Mouse (Mus musculus): Measurements from ENCODE around the gene Gm49387.

The Gm49387 gene

DNA sequence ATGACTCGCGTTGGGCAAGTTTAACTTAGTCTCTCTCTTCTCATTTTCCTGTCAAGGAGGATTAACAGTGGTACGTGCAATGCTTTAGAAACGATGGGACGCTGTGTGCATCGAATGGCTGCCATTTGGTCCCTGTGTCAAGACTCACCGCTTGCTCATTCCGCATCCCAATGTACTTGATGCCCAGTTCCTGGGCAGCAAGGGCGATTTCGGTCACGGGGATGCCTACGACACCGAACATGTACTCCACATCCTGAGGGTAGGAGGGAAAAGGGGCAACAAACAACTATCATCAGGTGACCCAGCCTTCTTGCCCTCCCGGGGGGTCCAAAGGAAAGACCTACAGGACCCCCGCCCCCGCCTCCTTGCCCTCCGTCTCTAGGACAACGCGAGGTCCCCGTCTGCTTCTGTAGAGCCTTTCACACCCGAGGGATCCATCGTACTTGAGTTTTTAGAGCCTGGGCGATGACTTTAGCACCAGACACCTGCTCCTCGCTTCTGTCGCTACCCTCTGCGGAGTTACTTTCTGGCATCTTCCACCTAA, at the start of gene Gm49387:
Gm49387 (minus strand) TSS at position 533 of the 544 bp plus-strand sequence.
- no peak for DNase-seq (ENCODE audit: extremely low spot score, low read depth, low spot score)

DNA sequence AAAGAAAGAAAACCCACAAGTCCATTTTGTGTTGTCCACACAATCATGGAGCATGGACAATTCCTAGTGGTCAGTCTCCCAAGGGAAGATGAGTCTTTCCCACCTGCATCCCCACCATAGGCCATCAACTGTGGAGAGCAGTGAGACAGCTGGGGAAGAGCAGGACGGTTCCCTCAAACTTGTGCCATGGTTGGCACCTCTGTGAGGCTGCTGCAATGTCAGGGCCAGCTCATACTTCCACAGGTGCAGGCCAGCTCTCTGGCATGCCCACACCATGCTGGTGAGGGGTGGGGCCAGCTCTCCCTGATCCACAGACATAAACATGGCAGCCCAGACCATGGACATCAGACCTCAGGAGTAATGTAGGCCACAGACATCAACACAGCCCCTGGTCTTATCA, 45.6 kb upstream of the Gm49387 start:
- DNase-seq (ENCODE audit: extremely low spot score, low read depth, low spot score) = no peak

DNA sequence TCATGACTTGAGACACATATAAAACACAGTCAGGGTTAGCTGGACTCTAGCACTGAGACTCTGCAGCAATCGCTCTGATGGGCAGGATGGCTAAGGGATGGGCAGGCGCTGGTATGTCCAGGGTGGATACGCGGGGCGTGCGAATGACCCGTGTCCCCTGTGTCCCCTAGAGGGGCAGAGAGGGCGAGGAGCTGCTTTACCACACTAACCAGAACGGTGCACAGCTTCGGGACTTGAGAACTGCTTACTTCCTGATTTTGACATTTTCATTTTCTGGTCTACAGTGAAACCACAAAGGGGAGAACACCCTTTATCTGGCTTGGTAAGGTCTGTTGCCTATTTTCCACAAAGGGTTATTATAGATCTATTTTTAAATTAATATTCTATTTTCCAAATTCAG, 45.0 kb upstream of the Gm49387 start:
- DNase-seq (ENCODE audit: extremely low spot score, low read depth, low spot score) = no peak

DNA sequence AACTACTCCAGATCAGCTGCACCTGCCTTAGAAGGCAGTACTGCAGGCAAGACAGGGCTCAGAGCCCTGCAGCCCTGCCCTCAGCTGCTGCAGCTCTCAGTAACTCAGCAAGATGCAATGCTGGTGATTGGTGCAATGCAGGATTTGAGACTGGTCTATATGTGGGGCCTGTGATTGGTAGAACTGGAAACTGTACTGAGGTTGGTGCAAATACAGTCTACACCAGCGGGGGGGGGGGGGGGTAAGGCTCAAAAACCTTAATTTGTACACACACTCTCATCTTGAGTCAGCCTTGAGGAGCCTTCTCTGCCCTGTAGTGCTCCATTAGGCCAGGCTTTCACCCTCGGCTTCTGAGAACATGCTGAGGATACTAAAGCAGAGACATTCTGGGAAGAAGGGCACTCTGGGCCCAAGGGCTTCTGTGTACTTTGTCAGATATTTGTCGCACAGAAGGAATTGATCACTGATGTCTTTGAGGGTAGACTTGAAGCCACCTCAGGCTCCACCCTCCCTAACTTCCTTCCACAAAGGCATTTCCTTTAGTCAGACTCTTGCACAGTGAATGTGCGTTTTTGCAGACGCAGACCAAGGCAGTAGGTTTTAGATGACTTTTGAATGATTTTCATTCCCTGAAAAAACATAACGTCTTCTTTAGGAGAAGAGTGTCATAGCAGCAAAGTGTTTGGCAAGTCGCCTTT, 43.8 kb upstream of the Gm49387 start:
- no peak for DNase-seq (ENCODE audit: extremely low spot score, low read depth, low spot score)

DNA sequence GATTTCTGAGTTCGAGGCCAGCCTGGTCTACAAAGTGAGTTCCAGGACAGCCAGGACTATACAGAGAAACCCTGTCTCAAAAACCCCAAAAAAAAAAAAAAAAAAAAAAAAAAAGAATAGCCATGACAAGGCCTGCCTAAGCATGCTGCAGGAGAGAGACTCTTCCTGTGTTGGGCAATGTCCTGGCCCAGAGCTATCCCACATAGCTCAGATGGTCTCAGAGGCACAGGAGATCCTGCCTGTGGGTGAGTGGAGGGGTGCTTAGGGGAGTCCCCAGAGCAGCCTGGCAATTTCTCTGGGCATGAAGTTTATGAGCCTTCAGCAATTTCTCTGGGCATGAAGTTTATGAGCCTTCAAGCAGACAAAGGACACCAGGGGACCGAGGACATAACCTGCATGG, 42.9 kb upstream of the Gm49387 start:
- DNase-seq (ENCODE audit: extremely low spot score, low read depth, low spot score) = no peak

DNA sequence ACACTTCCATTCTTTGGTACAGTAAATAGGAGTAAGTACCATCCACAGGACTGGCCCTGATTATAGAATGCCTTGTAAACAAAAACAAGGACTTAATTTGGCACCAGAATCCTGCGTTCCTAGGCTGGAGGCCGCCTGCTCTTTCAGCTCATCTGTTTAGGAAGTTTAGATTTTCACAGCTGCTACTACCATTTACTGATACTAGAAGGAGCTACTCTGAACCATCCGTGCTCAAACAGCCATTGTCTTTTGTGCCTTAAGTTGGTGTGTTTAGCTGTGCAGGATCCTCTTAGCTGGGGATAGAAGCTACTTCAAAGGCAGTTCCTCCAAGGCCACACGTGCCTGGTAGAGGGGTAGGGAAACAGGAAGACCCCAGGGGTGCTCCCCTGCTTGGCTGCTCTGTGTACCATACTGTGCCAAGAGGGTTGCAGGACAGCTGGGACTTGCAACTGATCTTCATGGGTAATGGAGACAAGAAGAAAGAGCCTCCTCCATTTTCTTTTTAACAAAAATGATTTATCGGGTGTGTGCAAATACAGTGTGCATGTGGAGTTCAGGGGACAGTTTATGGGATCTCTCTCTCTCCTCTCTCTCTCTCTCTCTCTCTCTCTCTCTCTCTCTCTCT, 41.4 kb upstream of the Gm49387 start:
- no peak for DNase-seq (ENCODE audit: extremely low spot score, low read depth, low spot score)

DNA sequence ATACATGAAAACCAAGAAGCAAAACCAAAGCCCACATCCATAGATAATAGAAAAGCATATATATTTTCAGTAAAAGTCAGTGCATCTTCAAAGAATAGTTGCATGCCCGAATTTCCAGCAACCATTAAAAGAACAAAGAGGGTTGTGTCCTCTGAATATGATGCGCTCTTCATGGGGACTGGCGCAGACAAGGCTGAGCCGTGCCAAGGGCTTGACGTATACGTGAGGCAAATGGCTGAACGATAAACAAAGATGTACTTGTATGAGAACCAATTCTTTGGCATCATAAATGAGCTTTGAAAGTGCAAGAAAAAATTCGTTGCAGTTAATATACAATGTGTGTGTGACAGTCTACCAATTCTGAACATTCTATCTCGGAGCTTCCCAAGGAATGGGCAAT, 40.6 kb upstream of the Gm49387 start:
- no peak for DNase-seq (ENCODE audit: extremely low spot score, low read depth, low spot score)

DNA sequence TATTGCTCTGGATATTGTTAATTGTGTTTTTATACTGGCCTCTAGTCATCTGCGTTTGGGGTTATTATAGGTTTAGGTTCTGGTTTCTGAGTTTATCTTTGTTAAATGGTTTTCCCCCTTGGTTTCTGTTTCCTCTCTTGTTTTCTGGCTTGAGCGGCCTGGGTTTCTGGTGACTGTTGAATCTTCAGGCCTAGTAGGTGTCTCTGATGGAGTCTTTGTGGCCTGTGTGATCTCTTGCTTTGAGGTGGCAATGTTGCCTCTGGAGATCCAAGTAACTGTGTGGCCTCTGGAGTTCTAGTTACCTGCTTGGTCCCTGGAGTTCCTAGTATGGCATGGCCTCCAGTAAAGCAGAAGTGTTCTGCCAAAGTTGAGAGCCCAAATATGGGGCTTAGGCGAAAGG, 40.0 kb upstream of the Gm49387 start:
- no peak for DNase-seq (ENCODE audit: extremely low spot score, low read depth, low spot score)

DNA sequence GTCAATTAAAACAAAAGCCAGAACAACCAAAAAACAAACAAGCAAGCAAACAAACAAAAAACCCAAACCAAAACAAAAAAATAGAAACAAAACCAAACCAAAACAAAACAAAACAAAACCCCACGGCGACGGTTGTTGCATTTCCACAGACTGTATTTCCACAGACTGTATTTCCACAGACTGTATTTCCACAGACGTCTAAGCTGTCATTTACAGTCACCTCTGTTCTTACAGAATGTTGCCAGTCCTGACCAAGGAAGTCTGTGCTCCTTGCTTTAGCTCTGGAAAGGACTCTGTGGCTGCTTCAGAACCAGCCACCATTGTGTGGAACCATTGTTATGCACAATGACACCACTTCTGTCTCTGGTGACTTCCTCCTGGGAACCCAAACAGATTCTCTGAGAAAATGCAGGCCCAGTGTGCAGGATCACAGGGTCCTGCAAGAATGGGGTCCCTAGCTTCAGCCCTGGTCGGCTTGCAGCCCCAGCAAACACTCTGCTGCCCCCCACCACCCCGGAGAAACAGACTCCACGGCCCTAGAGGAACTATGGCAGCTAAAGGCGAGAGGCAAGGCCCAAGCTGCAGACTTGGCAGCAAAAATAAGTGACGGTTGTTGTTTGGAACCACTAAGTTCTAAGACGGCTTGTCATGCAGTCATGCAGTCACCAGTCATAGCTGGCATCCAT, 31.1 kb upstream of the Gm49387 start:
- DNase-seq (ENCODE audit: extremely low spot score, low read depth, low spot score) = no peak

DNA sequence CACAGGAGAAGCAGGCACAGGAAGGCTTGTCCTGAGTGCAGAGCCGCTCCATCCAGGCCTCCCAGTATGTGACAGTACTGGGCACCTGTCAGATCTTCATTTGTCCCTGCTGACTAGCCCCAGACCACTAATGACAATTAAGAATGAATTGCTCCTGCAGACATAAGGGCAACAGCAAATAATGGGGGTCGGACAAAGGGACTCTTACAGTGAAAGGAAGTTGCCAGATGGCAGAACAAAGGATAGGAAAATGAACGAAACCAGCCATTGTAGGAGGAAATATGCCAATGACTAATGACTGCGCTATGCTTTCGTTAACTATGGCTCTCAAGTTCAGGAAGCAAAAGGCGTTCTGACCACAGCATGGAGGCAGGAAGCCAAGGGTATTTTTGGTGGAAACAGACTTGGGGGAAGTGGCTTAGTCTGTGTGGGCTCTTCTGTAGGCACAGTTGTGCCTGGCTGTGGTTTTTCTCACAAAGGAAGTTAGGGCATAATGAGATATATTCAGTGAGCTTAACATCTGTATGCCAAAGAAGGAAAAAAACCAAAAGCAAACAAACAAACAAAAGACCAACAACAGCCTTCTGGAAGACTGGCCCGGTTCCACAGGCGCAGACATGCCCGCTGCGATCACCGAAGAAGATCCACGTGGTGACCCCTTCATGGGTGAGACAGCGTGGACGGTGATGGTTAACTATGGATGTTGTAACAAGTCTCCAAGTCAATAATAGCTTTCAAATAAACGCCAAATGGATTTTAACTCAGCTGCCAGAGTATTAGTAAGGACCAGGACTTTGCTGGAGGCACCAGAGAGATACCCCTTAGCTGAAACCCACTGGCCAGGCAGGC, 29.2 kb upstream of the Gm49387 start:
- DNase-seq (ENCODE audit: extremely low spot score, low read depth, low spot score) = no peak

DNA sequence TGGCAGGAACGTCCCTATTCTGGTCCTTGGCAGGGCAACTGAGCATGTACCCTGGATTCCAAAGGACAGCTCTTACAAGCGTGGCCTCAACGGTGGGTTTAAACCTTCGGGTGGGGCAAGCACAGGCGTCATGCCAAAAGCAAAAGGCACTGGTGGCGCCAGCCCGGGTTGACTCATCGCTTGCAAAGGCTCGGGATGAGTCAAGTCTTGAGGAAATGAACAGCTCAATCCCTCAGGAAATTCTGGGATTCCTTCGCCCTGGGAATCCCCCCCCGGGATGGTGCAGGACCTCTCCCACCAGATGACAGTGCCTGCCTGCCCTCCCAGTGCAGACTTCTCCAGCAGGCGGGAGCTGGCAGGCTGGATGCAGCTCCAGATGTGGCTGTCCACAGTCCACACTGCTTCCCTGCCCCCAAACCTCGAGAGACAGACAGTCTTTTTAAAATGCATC, 28.5 kb upstream of the Gm49387 start:
- DNase-seq (ENCODE audit: extremely low spot score, low read depth, low spot score) = no peak

DNA sequence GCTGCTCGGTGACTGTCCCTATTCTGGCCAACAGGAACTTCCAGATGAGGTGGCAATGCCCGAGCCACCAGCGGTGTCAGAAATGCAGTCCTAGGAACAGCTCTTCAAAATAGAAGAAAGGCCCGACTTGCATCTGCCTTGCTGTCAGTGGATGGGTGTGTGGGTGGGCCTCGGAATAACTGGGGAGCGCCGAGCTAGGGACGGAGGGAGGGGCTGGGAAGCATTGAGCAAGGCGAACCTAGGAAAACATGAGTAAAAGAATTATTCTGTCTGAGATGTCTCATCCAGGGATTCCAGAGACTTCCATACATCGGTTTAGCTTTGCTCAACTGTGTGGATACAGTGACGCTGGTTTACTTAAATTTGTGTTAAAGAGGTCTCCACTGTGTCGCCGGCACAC, 27.6 kb upstream of the Gm49387 start:
- no peak for DNase-seq (ENCODE audit: extremely low spot score, low read depth, low spot score)

DNA sequence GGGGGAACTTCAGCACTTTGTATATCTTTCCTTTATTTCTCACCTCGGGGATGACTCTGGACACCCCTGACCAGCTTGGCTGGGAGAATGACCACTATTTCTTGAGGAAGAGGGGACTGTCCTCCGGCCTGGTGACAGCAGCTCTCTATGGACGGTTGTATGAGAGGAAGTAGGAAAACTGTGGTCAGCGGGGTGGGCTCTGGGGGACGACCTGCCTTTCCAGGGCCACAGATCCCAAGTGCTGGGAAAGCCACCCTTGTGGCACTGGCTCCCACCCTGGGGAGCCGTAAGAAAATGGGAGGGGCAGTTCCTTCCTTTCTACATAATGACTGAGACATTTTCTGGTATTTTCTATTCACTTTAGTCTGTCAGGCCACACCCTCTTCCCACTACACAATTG, 27.1 kb upstream of the Gm49387 start:
- no peak for DNase-seq (ENCODE audit: extremely low spot score, low read depth, low spot score)

DNA sequence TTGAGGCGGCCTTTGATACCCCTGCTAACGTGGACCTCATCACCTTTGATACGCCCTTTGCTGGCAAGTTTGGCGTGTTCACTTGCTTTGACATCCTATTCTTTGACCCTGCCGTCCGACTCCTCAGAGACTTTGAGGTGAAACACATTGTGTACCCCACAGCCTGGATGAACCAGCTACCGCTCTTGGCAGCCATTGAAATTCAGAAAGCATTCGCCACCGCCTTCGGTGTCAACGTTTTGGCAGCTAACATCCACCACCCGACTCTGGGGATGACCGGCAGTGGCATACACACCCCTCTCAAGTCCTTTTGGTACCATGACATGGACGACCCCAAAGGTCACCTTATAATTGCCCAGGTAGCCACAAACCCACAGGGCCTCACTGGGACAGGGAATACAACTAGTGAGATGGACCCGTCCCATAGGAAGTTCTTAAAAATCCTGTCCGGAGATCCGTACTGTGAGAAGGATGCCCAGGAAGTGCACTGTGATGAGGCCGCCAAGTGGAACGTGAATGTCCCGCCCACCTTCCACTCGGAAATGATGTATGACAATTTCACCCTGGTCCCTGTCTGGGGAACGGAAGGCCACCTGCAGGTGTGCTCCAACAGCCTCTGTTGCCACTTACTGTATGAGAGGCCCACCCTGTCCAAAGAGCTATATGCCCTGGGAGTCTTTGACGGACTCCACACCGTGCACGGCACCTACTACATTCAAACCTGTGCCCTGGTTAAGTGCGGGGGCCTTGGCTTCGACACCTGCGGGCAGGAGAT, 26.4 kb upstream of the Gm49387 start:
- DNase-seq (ENCODE audit: extremely low spot score, low read depth, low spot score) = no peak

DNA sequence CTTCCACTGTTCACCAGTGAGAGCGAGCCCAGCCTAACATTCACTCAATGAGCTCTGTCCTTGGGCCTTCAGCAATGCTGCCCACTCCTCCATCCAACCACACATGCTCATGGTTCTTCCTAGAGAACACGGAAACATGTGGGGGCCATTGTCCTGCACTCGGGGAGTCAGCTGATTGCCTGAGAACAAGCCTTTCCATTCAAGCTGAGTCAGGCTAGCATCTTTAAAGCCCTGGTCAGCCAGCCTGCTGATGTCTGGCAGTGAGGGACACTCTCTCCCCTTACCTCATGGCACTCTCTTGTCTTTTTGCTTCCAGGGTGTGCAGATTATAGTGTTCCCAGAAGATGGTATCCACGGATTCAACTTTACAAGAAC, 24.9 kb upstream of the Gm49387 start:
- DNase-seq (ENCODE audit: extremely low spot score, low read depth, low spot score) = no peak

DNA sequence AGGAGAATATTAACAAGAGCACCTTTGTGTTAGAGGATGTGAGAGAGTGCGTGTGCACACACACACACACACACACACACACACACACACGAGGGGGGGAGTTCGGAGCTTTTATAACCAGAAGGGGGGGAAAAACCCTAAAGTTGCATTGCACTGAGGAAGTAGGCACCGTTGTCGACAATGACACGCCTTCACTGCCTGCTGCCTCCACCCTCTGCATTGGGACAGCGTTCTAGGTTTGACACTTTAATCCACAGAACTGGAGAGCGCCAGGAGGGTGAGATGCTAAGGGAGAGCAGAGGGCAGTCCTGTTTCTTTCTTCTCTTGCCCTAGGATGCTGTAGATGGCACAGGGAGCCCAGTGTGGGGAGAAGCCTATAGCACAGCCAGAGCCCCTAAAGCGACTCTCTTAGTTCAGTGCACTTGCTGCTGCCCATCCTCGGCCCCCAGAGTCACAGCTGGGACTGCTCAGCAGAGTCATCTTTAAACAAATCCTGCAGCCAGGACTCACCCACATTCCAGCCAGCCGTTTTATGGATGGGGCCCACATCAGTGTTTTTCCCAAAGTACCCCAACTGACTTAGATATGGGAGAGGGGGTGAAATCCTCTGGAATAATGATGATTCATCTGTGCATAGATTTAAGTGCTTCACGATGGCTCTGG, 24.4 kb upstream of the Gm49387 start:
- DNase-seq (ENCODE audit: extremely low spot score, low read depth, low spot score) = no peak

DNA sequence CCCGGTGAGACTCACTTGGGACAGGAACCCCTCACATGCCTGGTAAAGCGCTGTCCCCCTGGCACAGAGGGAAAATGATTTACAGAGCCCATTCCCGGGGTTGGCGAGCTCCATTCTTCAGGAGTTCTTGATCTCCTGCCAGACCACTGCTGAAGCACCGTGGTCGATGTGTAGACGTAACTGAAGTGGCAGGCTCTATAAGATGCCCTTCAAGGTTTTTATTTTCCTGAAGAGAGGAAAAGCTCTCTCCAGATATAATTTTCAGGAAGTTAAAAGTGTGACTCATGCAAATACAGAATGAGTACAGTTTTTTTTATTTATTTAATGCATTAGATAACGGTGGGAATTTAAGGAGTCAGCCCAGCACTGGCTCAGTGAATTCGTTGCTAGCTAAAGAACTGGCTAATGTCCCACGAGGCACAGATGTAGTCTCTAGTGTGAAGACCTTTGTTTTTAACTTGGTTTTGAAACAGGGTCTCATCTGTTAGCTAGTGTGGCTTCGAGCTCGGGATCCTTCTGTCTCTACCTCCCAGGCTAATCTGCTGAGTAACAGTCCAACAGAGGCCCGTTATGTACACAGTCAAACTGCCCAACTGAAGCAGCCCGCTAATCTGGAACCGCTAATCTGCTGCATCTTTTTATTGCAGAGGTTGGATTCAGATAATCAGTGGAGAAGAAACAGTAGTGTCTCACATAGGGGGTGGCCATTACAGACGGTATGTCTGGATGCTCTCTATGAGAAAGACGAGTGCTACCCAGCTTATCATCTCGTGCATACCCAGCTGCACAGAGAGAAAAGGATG, 23.6 kb upstream of the Gm49387 start:
- no peak for DNase-seq (ENCODE audit: extremely low spot score, low read depth, low spot score)

DNA sequence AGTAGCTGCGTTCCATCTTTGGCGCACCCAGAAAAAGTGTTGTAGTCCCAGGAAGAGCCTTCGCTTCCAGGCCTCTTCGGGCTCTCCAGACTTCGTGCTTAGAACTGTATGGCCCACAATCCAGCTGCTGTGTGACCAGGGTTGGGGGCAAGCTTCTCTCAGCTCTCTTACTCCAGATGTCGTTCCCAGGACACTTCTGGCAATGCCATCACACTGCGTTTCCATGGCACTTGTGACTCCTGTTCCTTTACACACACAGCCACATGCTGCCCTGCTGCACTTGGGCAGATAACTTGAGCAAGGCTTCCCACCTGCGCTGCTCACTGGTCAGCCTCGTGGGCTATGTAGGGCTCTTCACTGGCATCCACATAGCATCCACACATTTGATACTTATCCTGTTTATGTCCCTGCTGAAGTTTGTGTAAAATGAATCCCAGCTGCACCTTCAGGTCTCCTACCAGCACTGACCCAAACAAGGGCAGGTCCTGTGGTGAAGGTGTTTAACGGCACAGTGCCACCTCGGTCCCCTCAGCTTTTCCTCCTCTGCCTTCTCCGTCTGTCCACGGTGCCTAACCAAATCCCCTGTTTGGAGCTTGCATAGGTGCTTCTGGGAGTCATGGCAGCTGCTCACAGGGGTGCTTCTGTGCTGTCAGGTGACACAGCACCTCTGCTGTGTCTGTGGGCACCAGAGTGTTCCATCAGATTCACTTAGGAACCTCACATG, 22.9 kb upstream of the Gm49387 start:
- DNase-seq (ENCODE audit: extremely low spot score, low read depth, low spot score) = no peak

All from hindlimb bud, embryonic 11.5 days (tissue).